Mouse (Mus musculus): ENCODE data around the gene Apoc4. TPM values are rescaled to one million over a fixed set of nuclear protein-coding genes. Genes with fewer than 3 reads are reported as not detected.

Apoc4 gene
- total RNA-seq, 2 experiments from 2014 or later = 0.42 to 4.7 TPM

- DNase-seq (ENCODE audit: low spot score in 2 of 2) = no peak
These were observed 2.4 kb downstream of the Apoc4 start for GRCm38 (mm10) chr7:19678901-19679300.

GRCm38 (mm10) chr7:19677872-19678271, 3.4 kb downstream of the Apoc4 start, which contains the start of gene Apoc2:
TSS of gene Apoc2 (minus strand) at chr7:19677941.
- DNase-seq (ENCODE audit: low spot score in 2 of 2) = no peak

- no peak for DNase-seq (ENCODE audit: low spot score in 2 of 2)
These were observed 4.6 kb downstream of the Apoc4 start for GRCm38 (mm10) chr7:19676662-19677061.

GRCm38 (mm10) chr7:19675824-19676223, 5.5 kb downstream of the Apoc4 start:
- DNase-seq (ENCODE audit: low spot score in 2 of 2) = no peak

- DNase-seq (ENCODE audit: low spot score in 2 of 2) = no peak
These were observed 8.1 kb downstream of the Apoc4 start for GRCm38 (mm10) chr7:19673083-19673699.

GRCm38 (mm10) chr7:19671511-19671910, 9.8 kb downstream of the Apoc4 start:
- DNase-seq (ENCODE audit: low spot score in 2 of 2) = no peak

GRCm38 (mm10) chr7:19668947-19669721, 12.1 kb downstream of the Apoc4 start:
- DNase-seq (ENCODE audit: low spot score in 2 of 2) = peak; percentile 77 to 91

- no peak for DNase-seq (ENCODE audit: low spot score in 2 of 2)
These were observed 13.8 kb downstream of the Apoc4 start for GRCm38 (mm10) chr7:19667434-19667833.

GRCm38 (mm10) chr7:19666750-19667149, 14.5 kb downstream of the Apoc4 start:
- no peak for DNase-seq (ENCODE audit: low spot score in 2 of 2)

GRCm38 (mm10) chr7:19664955-19665841, 16.1 kb downstream of the Apoc4 start, which contains the start of gene Clptm1:
TSS of gene Clptm1 (minus strand) at chr7:19665033.
- DNase-seq (ENCODE audit: low spot score in 2 of 2) = peak; percentile 94 to 97

- no peak for DNase-seq (ENCODE audit: low spot score in 2 of 2)
These were observed 16.8 kb downstream of the Apoc4 start for GRCm38 (mm10) chr7:19664455-19664954.

- DNase-seq (ENCODE audit: low spot score in 2 of 2) = no peak
These were observed 17.3 kb downstream of the Apoc4 start for GRCm38 (mm10) chr7:19663940-19664339.

GRCm38 (mm10) chr7:19652614-19653013, 28.7 kb downstream of the Apoc4 start:
- no peak for DNase-seq (ENCODE audit: low spot score in 2 of 2)

GRCm38 (mm10) chr7:19651063-19651786, 30.1 kb downstream of the Apoc4 start:
- DNase-seq (ENCODE audit: low spot score in 2 of 2) = no peak

- DNase-seq (ENCODE audit: low spot score in 2 of 2) = no peak
These were observed 40.1 kb downstream of the Apoc4 start for GRCm38 (mm10) chr7:19641223-19641622.

- no peak for DNase-seq (ENCODE audit: low spot score in 2 of 2)
These were observed 46.0 kb downstream of the Apoc4 start for GRCm38 (mm10) chr7:19635074-19635827.

GRCm38 (mm10) chr7:19634591-19634990, 46.7 kb downstream of the Apoc4 start:
- DNase-seq (ENCODE audit: low spot score in 2 of 2) = no peak

GRCm38 (mm10) chr7:19633855-19634254, 47.4 kb downstream of the Apoc4 start:
- no peak for DNase-seq (ENCODE audit: low spot score in 2 of 2)

- DNase-seq (ENCODE audit: low spot score in 2 of 2) = no peak
These were observed 48.1 kb downstream of the Apoc4 start for GRCm38 (mm10) chr7:19633197-19633596.

GRCm38 (mm10) chr7:19632720-19633119, 48.6 kb downstream of the Apoc4 start:
- DNase-seq (ENCODE audit: low spot score in 2 of 2) = no peak
